Mouse (Mus musculus) liver, embryonic 15.5 days (tissue): Measurements from ENCODE around the gene Hcn1. TPM values are rescaled to one million over a fixed set of nuclear protein-coding genes. Genes with fewer than 3 reads are reported as not detected.
"Not testable (repeated sequence)": the region's sequence is repeated elsewhere in the genome, so short reads cannot be mapped to it uniquely, and the experiment has no call there.

ENCODE experiments used
- ATAC-seq: fragments of 200-750 bp; cut with Nextera tagmentation; 2 replicates; pipeline ENCODE4 v1.8.0; 2017; ENCODE audit warnings: moderate number of reproducible peaks, mild to moderate bottlenecking, moderate library complexity; ENCODE audit not compliant: insufficient read depth
- H3K27ac ChIP-seq: fragments of 300-500 bp; sonication (generic); replicated peaks from 2 replicates; pipeline ENCODE4 v1.5.1; 2015; ENCODE audit warnings: mild to moderate bottlenecking, inconsistent platforms
- H3K27me3 ChIP-seq: fragments of 300-500 bp; sonication (generic); 2 replicates; pipeline ENCODE4 v1.6.1; 2015; ENCODE audit warnings: mild to moderate bottlenecking, inconsistent platforms
- H3K36me3 ChIP-seq: fragments of 300-500 bp; sonication (generic); replicated peaks from 2 replicates; pipeline ENCODE4 v1.6.1; 2015; ENCODE audit warnings: moderate library complexity, mild to moderate bottlenecking, inconsistent platforms
- H3K4me1 ChIP-seq: fragments of 300-500 bp; sonication (generic); replicated peaks from 2 replicates; pipeline ENCODE4 v1.6.1; 2015; ENCODE audit warnings: inconsistent platforms
- H3K4me2 ChIP-seq: fragments of 300-500 bp; sonication (generic); 2 replicates; pipeline ENCODE4 v1.6.1; 2015; ENCODE audit warnings: moderate library complexity, mild to moderate bottlenecking, inconsistent platforms
- H3K4me3 ChIP-seq: fragments of 300-500 bp; sonication (generic); replicated peaks from 2 replicates; pipeline ENCODE4 v1.5.1; 2015; ENCODE audit warnings: mild to moderate bottlenecking, inconsistent platforms
- H3K9ac ChIP-seq: fragments of 300-500 bp; sonication (generic); 2 replicates; pipeline ENCODE4 v1.6.1; 2015; ENCODE audit warnings: moderate library complexity, mild to moderate bottlenecking, inconsistent platforms
- H3K9me3 ChIP-seq: fragments of 300-500 bp; sonication (generic); replicated peaks from 2 replicates; pipeline ENCODE4 v1.6.1; 2016; ENCODE audit warnings: inconsistent platforms
- WGBS: fragments of 180-500 bp; shearing (Covaris S2); methylation state at CpG from one replicate; pipeline ENCODE4 v1.1.7; 2015; ENCODE audit warnings: mixed read lengths; ENCODE audit not compliant: insufficient replicate concordance; 5-methylcytosine and 5-hydroxymethylcytosine counted together
- polyA plus RNA-seq: library from polyadenylated mRNA; unstranded; fragments of >200 nt; fragmentation: Nextera tagmentation; extraction: Ambion mirVana; gene quantifications from 2 replicates; pipeline ENCODE4 v1.2.1, GENCODE M21; 2015

Hcn1 gene
- polyA plus RNA-seq, 1 experiment from 2014 or later, result 0.01 TPM

GRCm38 (mm10) chr13:117958496-117959421 lies 356.6 kb downstream of the Hcn1 start:
- WGBS, result 19% methylated on average over 18 of the region's 18 CpGs
- H3K27me3 ChIP-seq, result no peaks in the 10 kb centered on the region
- no peaks in the 10 kb centered on the region for H3K4me1 ChIP-seq
- no peak for ATAC-seq
- H3K4me2 ChIP-seq, result no peak overlapping the region
- no peaks in the 10 kb centered on the region for H3K36me3 ChIP-seq
- no peak overlapping the region for H3K27ac ChIP-seq
- H3K4me3 ChIP-seq, result no peak overlapping the region
- no peak overlapping the region for H3K9ac ChIP-seq
- H3K9me3 ChIP-seq, result no peaks in the 10 kb centered on the region

DNA sequence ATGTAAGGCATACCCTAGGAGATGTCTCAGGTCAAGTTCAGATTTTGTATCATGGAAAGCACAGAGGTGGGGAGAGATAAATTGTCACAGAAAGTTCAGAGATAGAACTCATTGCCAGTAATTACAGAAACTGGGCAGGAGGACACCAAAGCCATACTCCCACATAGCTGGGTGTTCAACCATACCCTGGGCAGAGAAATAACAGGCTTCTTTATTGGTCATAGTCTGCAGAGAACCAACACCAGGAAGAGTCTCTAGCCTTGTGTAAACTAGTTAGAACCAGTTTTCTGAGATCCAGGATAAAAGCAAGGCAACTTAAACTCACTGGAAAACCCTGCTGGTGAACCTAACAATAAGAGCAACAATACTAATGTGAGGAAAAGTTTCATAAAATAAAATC lies 362.5 kb downstream of the Hcn1 start:
- Histone ChIP-seq H3K27ac (no peak overlapping the region), H3K4me1 (no peaks in the 10 kb centered on the region), H3K9me3 (no peaks in the 10 kb centered on the region), H3K9ac (no peak overlapping the region), H3K27me3 (no peaks in the 10 kb centered on the region), H3K4me2 (no peak overlapping the region), H3K4me3 (no peak overlapping the region), H3K36me3 (no peaks in the 10 kb centered on the region)
- ATAC-seq, result no peak

- no peaks in the 10 kb centered on the region for H3K27me3 ChIP-seq
- H3K36me3 ChIP-seq, result no peaks in the 10 kb centered on the region
- no peaks in the 10 kb centered on the region for H3K4me1 ChIP-seq
- H3K27ac ChIP-seq, result no peak overlapping the region
- ATAC-seq, result no peak
- 58% methylated on average over 7 of the region's 7 CpGs for WGBS
- H3K4me2 ChIP-seq, result no peak overlapping the region
- no peak overlapping the region for H3K4me3 ChIP-seq
- no peaks in the 10 kb centered on the region for H3K9me3 ChIP-seq
- no peak overlapping the region for H3K9ac ChIP-seq
Measured at GRCm38 (mm10) chr13:117975382-117975781, 373.3 kb downstream of the Hcn1 start.

DNA sequence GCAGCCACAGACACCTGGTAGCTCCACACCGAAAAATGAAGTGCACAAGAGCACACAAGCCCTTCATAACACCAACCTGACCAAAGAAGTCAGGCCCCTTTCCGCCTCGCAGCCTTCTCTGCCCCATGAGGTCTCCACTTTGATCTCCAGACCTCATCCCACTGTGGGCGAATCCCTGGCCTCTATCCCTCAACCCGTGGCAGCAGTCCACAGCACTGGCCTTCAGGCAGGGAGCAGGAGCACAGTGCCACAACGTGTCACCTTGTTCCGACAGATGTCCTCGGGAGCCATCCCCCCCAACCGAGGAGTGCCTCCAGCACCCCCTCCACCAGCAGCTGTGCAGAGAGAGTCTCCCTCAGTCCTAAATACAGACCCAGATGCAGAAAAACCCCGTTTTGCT lies 373.7 kb downstream of the Hcn1 start:
- no peak for ATAC-seq
- Histone ChIP-seq H3K9me3 (no peaks in the 10 kb centered on the region), H3K4me3 (no peak overlapping the region), H3K9ac (no peak overlapping the region), H3K4me1 (no peaks in the 10 kb centered on the region), H3K36me3 (no peaks in the 10 kb centered on the region), H3K27me3 (no peaks in the 10 kb centered on the region), H3K4me2 (no peak overlapping the region), H3K27ac (no peak overlapping the region)
- WGBS, result 50% methylated on average over 10 of the region's 10 CpGs

DNA sequence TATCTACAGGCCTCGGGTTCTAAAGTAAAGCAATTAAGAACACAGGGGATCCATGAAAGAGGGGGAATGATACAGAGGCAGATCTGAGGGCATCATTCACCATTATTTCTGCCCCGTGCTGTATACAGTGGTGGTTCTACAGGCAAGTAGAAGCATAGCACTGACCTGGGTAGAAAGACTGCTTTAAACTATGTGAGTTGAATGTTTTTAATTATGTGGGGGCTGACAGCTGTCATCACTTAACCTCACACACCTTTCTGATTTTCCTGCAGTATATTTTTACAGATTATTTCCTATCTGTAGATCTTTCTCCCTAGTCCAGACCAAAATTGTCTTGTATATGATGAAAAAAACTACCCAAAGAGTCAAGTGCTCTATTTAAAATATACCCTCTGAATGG lies 382.2 kb downstream of the Hcn1 start:
- no peaks in the 10 kb centered on the region for H3K27me3 ChIP-seq
- H3K4me3 ChIP-seq, result no peak overlapping the region
- ATAC-seq, result no peak
- H3K9me3 ChIP-seq, result no peaks in the 10 kb centered on the region
- no peaks in the 10 kb centered on the region for H3K36me3 ChIP-seq
- H3K4me2 ChIP-seq, result no peak overlapping the region
- no peak overlapping the region for H3K27ac ChIP-seq
- no peaks in the 10 kb centered on the region for H3K4me1 ChIP-seq
- H3K9ac ChIP-seq, result no peak overlapping the region
- WGBS, result 52% methylated on average over 2 of the region's 2 CpGs

DNA sequence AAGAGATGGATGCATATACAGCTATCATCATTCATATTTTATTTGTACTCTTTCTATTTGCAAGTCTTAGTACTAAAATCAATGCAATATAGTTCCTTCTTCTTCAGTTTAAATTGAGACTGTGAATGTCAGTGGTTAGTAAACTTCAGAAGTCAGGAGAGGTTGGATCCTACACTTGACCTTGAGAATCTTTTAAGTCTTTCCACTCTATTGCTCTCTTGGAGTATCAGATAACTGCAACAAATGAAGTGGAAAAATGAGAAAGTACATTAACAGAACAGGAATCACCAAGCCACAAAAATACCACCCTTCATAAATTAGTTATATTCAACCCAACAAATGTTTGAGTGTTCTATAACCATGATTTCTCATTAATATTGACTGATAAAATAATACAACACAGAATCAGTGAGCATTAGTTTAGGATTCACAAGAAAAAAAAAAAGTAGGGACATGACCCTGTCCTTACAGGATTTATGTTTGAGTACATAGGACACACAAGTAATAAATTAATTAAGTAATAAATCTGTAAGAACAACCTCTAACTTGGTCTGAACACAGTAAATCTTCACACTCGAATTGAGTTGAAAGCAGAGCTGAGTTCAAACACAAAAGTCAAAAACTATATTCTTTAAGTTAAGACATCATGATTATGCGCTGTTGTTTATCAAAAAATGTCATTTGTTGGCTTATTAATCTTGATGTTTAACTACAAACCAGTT lies 397.8 kb downstream of the Hcn1 start:
- Histone ChIP-seq H3K9me3 (no peaks in the 10 kb centered on the region), H3K4me2 (no peak overlapping the region), H3K9ac (no peak overlapping the region), H3K27ac (no peak overlapping the region), H3K36me3 (no peaks in the 10 kb centered on the region), H3K4me1 (no peaks in the 10 kb centered on the region), H3K27me3 (no peaks in the 10 kb centered on the region), H3K4me3 (no peak overlapping the region)
- no peak for ATAC-seq
- WGBS, result 43% methylated on average over 2 of the region's 2 CpGs

GRCm38 (mm10) chr13:118000538-118000937 lies 398.4 kb downstream of the Hcn1 start:
- Histone ChIP-seq H3K9me3 (no peaks in the 10 kb centered on the region), H3K4me2 (no peak overlapping the region), H3K4me3 (no peak overlapping the region), H3K27me3 (no peaks in the 10 kb centered on the region), H3K36me3 (no peaks in the 10 kb centered on the region), H3K27ac (no peak overlapping the region), H3K4me1 (no peaks in the 10 kb centered on the region), H3K9ac (no peak overlapping the region)
- 53% methylated on average over 2 of the region's 2 CpGs for WGBS
- ATAC-seq, result no peak

DNA sequence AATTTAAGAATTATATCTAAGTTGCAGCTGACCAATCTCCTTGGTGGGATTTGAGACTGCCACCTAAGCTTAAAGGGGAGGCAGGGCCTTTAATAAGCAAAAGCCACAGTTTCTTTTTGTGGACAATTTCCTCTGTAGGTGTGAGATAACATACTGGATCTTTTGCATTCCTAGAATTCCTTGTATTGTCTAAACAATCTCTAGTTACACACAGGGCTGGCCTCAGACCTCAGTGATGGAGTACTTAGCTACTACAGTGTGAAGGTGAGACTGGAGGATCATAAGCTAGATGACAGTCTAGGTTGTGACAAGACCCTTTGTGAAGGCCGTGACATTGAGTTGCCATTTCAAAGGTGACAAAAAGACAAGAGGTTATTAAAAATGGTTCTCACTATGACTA lies 419.1 kb downstream of the Hcn1 start:
- Histone ChIP-seq H3K4me1 (no peaks in the 10 kb centered on the region), H3K27me3 (no peaks in the 10 kb centered on the region), H3K4me2 (no peak overlapping the region), H3K36me3 (no peaks in the 10 kb centered on the region), H3K9ac (no peak overlapping the region), H3K9me3 (no peaks in the 10 kb centered on the region), H3K4me3 (no peak overlapping the region), H3K27ac (no peak overlapping the region)
- WGBS, result 74% methylated on average over 1 of the region's 1 CpGs
- no peak for ATAC-seq

- not testable (repeated sequence) for H3K27ac ChIP-seq, H3K9ac ChIP-seq, H3K9me3 ChIP-seq, H3K36me3 ChIP-seq, H3K4me2 ChIP-seq, H3K27me3 ChIP-seq, H3K4me1 ChIP-seq, ATAC-seq, H3K4me3 ChIP-seq
Measured at GRCm38 (mm10) chr13:118022891-118023290, 420.8 kb downstream of the Hcn1 start.

- ATAC-seq, result no peak
- H3K27ac ChIP-seq, result no peak overlapping the region
- no peak overlapping the region for H3K4me3 ChIP-seq
- no peaks in the 10 kb centered on the region for H3K9me3 ChIP-seq
- no peak overlapping the region for H3K4me2 ChIP-seq
- H3K4me1 ChIP-seq, result no peaks in the 10 kb centered on the region
- WGBS, result 69% methylated on average over 5 of the region's 5 CpGs
- H3K9ac ChIP-seq, result no peak overlapping the region
- no peaks in the 10 kb centered on the region for H3K36me3 ChIP-seq
- H3K27me3 ChIP-seq, result no peaks in the 10 kb centered on the region
Measured at GRCm38 (mm10) chr13:118023381-118023780, 421.3 kb downstream of the Hcn1 start.

GRCm38 (mm10) chr13:118026510-118026909 lies 424.4 kb downstream of the Hcn1 start:
- H3K4me2 ChIP-seq, result no peak overlapping the region
- WGBS, result 48% methylated on average over 2 of the region's 2 CpGs
- H3K4me1 ChIP-seq, result no peaks in the 10 kb centered on the region
- H3K27me3 ChIP-seq, result no peaks in the 10 kb centered on the region
- no peak overlapping the region for H3K9ac ChIP-seq
- no peak for ATAC-seq
- no peaks in the 10 kb centered on the region for H3K36me3 ChIP-seq
- no peak overlapping the region for H3K27ac ChIP-seq
- no peaks in the 10 kb centered on the region for H3K9me3 ChIP-seq
- no peak overlapping the region for H3K4me3 ChIP-seq
